Mouse (Mus musculus) cortical plate, adult 2 months (tissue): ENCODE measurements around the gene Nme3.
"Not testable (repeated sequence)": the region's sequence is repeated elsewhere in the genome, so short reads cannot be mapped to it uniquely, and the experiment has no call there.

Experiments used
- CTCF ChIP-seq: fragments of 200-500 bp; IDR thresholded peaks from 2 replicates; pipeline ENCODE4 v1.5.1; 2011; ENCODE audit warnings: mild to moderate bottlenecking, control low read depth, low read length; ENCODE audit not compliant: insufficient read depth; ENCODE audit errors: extremely low read depth
- POLR2A ChIP-seq: fragments of 200-500 bp; IDR thresholded peaks from 2 replicates; pipeline ENCODE4 v1.6.1; 2011; ENCODE audit warnings: mild to moderate bottlenecking, low read length, control low read depth; ENCODE audit not compliant: insufficient read depth; ENCODE audit errors: extremely low read depth

DNA sequence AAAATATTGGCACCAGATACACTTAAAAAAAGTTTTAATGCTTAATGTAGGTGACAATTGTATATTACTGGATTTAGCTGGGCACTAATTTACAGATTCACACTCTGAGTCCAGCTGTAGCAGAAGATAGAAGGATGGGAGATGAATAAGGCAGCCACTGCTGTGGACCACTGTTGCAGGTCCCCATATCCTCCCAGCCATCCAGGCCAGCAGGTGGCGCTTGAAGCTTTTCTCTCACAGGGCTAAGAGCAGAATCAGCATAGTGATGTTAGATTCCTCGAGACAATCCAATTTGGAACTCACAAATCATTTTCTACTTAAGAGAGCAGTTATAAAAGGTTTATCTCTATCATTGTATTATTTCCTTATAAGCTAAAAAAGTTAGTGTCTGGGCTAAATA, 46.2 kb downstream of the Nme3 start:
- peak; percentile 39; the same call in 1 of the 2 replicates for TF ChIP-seq CTCF
- TF ChIP-seq POLR2A, result not testable (repeated sequence)
